Mouse (Mus musculus) embryonic facial prominence, embryonic 12.5 days (tissue): ENCODE measurements around the gene Spic. TPM values are rescaled to one million over a fixed set of nuclear protein-coding genes. Genes with fewer than 3 reads are reported as not detected.

ENCODE experiments used
- ATAC-seq: fragments of 200-750 bp; cut with Nextera tagmentation; 2 replicates; pipeline ENCODE4 v1.8.0; 2017; ENCODE audit not compliant: insufficient number of reproducible peaks, insufficient read depth, low FRiP score, low TSS enrichment
- H3K27ac ChIP-seq: fragments of 300-500 bp; sonication (generic); 2 replicates; pipeline ENCODE4 v1.5.1; 2016; ENCODE audit warnings: mild to moderate bottlenecking
- H3K27me3 ChIP-seq: fragments of 300-500 bp; sonication (generic); 2 replicates; pipeline ENCODE4 v1.6.1; 2016; ENCODE audit warnings: mild to moderate bottlenecking, moderate library complexity
- H3K36me3 ChIP-seq: fragments of 300-500 bp; sonication (generic); 2 replicates; pipeline ENCODE4 v1.6.1; 2016; ENCODE audit warnings: mild to moderate bottlenecking
- H3K4me1 ChIP-seq: fragments of 300-500 bp; sonication (generic); 2 replicates; pipeline ENCODE4 v1.6.1; 2016
- H3K4me2 ChIP-seq: fragments of 300-500 bp; sonication (generic); replicated peaks from 2 replicates; pipeline ENCODE4 v1.6.1; 2016; ENCODE audit warnings: mild to moderate bottlenecking, moderate library complexity
- H3K4me3 ChIP-seq: fragments of 300-500 bp; sonication (generic); 2 replicates; pipeline ENCODE4 v1.5.1; 2016; ENCODE audit warnings: mild to moderate bottlenecking
- H3K9ac ChIP-seq: fragments of 300-500 bp; sonication (generic); 2 replicates; pipeline ENCODE4 v1.6.1; 2016; ENCODE audit warnings: mild to moderate bottlenecking, moderate library complexity
- H3K9me3 ChIP-seq: fragments of 300-500 bp; sonication (generic); 2 replicates; pipeline ENCODE4 v1.6.1; 2016; ENCODE audit warnings: mild to moderate bottlenecking, moderate library complexity
- WGBS: fragments of 180-500 bp; shearing (Covaris S2); methylation state at CpG from one replicate; pipeline ENCODE4 v1.1.7; 2016; 5-methylcytosine and 5-hydroxymethylcytosine counted together
- polyA plus RNA-seq: library from polyadenylated mRNA; unstranded; fragments of >200 nt; fragmentation: Nextera tagmentation; extraction: Ambion mirVana; gene quantifications from 2 replicates; pipeline ENCODE4 v1.2.1, GENCODE M21; 2016

Gene Spic
- 0.19 TPM in 1 of 2 replicates, not detected in the other for polyA plus RNA-seq

DNA sequence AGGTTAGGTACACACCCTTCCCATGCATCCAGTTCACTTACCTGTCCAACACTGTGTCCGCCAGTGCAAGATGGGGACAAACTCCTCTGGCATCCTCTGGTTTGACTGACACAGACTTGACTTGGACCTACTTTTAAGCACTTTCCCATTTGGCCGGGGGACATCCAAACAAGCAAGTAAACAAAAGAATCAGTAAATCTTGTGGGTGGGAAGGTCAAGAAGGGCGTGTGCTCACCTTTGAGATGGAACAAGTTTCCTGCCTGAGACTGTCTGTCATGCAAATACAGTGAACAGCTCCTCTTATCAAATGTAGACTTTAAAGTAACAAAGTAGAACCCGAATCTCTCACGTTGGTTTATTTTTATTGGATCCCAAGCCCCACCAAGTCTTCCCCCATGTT is at the start of gene Spic:
Spic (minus strand) TSS at position 91 of the 400 bp plus-strand sequence.
- 72% methylated on average over 5 of the region's 5 CpGs for WGBS
- no peaks in the 10 kb centered on the region for H3K4me1 ChIP-seq
- H3K4me3 ChIP-seq: no peak within 1 kb of the TSS
- H3K27me3 ChIP-seq: no peaks in the 10 kb centered on the region
- H3K4me2 ChIP-seq: no peak within 1 kb of the TSS
- H3K9ac ChIP-seq: no peak within 1 kb of the TSS
- no peak for ATAC-seq
- no peaks in the 10 kb centered on the region for H3K9me3 ChIP-seq
- no peak within 1 kb of the TSS for H3K27ac ChIP-seq
- H3K36me3 ChIP-seq: no peaks in the 10 kb centered on the region

DNA sequence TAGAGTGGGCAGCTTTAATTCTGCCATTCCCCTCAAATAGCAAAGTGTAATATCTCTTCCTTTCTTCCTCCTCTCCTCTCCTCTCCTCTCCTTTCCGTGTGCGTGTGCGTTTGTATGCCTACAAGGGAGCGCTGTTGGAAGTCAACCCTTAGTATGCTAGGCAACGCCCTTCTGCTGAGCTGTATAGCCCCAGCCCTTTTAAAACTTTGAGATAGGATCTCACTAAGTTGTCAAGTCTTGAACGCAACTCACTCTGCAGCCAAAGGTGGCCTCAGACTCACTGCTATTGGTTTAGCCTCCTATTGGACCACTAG is 47.5 kb upstream of the Spic start:
- Histone ChIP-seq H3K4me2 (peak overlapping the region; percentile 84), H3K4me3 (peak overlapping the region; percentile 95), H3K27ac (no peak overlapping the region), H3K36me3 (peaks cover 11% of the 10 kb centered on the region), H3K9me3 (no peaks in the 10 kb centered on the region), H3K9ac (peak overlapping the region; percentile 93), H3K27me3 (no peaks in the 10 kb centered on the region), H3K4me1 (peaks cover 7% of the 10 kb centered on the region)
- 19% methylated on average over 6 of the region's 6 CpGs for WGBS
- no peak for ATAC-seq

DNA sequence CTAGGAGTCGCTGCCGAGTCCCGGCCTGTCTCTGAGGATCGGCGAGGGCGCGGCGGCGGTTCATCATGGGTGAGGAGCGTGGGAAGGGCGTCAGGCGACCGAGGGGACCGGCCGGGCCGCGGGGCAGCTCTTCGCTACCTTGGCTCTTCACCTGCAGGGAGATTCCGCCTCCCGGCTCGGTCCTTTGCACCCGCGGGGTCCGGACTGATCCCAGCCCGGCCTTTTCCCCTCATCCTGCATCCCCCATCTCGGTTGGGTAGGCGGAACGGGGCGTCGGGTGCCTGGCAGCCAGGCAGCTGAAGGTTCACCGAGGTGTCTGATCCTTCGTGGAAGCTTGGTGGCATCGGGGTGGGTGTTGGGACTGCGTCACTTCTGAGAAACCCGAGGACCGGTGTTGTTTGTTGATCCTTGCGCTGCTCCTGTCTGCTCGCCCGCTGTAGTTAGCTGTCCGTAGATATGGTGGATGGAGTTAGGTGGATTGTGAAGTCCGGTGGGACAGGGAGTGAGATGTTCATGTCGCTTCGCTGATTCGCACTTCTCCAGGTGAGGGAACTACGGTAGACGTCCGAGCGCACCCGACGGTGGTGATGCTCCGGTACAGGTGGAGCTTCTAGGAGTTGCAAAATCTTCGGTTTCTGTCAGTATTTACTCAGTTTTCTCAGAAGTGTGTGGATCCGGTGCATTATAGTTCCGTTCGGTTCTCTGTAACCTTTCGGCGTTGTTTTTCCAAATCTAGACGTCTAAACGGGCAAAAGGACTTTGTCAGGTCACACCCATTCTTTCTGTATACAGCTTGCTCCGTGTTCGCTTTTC is 46.9 kb upstream of the Spic start:
- Histone ChIP-seq H3K4me2 (peak overlapping the region; percentile 84), H3K9me3 (no peaks in the 10 kb centered on the region), H3K9ac (peak overlapping the region; percentile 93), H3K4me1 (peaks cover 7% of the 10 kb centered on the region), H3K27ac (peak overlapping the region; percentile 73; the same call in 1 of the 2 replicates), H3K27me3 (no peaks in the 10 kb centered on the region), H3K36me3 (peaks cover 6% of the 10 kb centered on the region), H3K4me3 (peak overlapping the region; percentile 95)
- 1% methylated on average over 61 of the region's 61 CpGs for WGBS
- ATAC-seq: no peak; the same call in none of the 2 replicates

DNA sequence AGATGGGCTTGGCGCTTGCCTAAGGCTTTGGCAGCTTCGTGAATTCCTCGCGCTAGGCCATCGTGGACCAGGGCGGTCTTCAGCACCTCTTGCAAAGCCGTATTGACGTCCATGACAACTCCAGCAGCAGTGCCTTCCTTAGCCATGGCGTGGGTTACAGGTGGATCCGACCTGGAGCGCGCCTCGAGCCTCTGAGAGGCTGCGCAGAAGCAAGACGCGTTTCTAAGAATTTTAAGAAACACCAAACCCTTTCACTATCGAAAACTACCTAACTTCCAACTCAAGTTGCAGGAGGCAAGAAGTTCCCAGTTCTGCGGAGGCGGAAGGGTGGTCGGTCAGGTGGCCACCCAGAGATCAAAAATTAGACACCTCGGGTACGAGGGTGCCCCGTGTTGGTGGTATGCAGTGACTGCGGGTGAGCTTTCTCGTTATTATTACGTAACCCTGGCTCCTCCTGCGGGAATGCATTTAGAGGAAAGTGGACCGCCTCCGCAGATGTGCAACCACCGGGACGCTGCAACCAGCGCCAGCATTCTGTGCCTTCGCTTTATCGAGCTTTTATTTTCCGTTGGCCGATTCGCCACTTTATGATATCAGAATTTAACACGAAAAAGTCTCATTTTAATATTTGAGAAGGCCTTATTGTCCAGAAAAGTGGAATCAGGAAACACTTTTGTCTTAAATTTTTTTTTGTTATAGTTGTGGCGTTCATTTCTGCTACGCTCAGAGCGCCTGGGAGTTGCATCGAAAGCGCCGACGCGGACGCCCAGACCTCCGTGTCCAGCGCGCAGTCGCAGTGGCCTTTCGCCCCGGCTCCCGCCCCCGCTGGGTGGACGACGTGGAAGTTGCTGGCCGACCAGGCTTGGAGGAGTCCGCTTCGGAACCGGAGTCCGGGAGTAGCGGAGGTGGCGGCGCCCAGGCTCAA is 46.0 kb upstream of the Spic start, which contains the start of gene Arl1:
Arl1 (plus strand) TSS at position 288 of the 925 bp plus-strand sequence.
- peak within 1 kb of the TSS; percentile 93 for H3K9ac ChIP-seq
- no peaks in the 10 kb centered on the region for H3K27me3 ChIP-seq
- no peaks in the 10 kb centered on the region for H3K36me3 ChIP-seq
- H3K4me1 ChIP-seq: peaks cover 7% of the 10 kb centered on the region
- WGBS: under 1% methylated on average over 65 of the region's 65 CpGs
- peak; percentile 92 for ATAC-seq
- H3K27ac ChIP-seq: peak within 1 kb of the TSS; percentile 73
- H3K9me3 ChIP-seq: no peaks in the 10 kb centered on the region
- H3K4me3 ChIP-seq: peak within 1 kb of the TSS; percentile 95
- peak within 1 kb of the TSS; percentile 84 for H3K4me2 ChIP-seq

DNA sequence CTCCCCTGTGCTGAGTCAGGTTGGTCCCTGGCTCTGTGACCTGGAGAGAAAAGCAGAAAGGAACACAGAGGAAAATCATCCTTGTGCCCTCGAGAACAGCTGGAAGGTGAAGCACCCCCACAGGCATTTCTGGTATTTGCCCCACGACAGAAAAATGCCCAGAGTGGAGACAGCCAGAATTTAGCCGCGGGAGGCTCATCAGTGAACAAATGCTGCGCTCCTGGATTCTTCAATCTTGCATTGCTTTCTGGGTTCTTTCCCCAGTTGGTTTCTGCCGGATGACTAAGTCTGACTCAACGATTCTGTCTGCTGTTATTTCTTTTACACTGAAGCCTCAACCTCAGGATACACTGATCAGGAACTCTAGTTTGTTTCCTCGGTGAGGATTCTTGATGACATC is 43.4 kb upstream of the Spic start:
- H3K4me3 ChIP-seq: no peak overlapping the region
- no peak overlapping the region for H3K9ac ChIP-seq
- peaks cover 7% of the 10 kb centered on the region for H3K4me1 ChIP-seq
- WGBS: 70% methylated on average over 8 of the region's 8 CpGs
- ATAC-seq: no peak
- H3K9me3 ChIP-seq: no peaks in the 10 kb centered on the region
- no peak overlapping the region for H3K27ac ChIP-seq
- H3K27me3 ChIP-seq: no peaks in the 10 kb centered on the region
- no peaks in the 10 kb centered on the region for H3K36me3 ChIP-seq
- H3K4me2 ChIP-seq: no peak overlapping the region

DNA sequence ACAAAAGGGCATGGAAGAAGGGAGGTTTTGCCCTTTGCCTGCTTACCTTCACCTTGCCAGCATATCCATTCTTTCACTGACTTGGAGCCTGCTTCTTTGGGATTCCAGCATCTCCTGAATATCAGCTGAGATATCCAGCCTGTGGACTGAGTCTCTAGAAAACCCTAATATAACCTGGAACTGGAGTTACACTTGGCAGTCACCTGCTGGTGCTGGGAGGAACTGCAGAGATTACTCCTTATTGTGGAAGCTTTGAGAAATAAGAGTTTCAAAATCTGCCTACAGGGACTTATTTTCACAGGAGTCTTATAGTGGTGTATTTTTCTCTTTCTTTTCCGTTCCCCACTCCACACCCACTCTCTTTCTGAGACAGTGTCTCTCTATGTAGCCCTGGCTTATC is 42.3 kb upstream of the Spic start:
- Histone ChIP-seq H3K27me3 (no peaks in the 10 kb centered on the region), H3K4me2 (no peak overlapping the region), H3K9me3 (no peaks in the 10 kb centered on the region), H3K27ac (no peak overlapping the region), H3K36me3 (no peaks in the 10 kb centered on the region), H3K4me1 (peaks cover 3% of the 10 kb centered on the region), H3K4me3 (no peak overlapping the region), H3K9ac (no peak overlapping the region)
- ATAC-seq: no peak
- 68% methylated on average over 1 of the region's 1 CpGs for WGBS

DNA sequence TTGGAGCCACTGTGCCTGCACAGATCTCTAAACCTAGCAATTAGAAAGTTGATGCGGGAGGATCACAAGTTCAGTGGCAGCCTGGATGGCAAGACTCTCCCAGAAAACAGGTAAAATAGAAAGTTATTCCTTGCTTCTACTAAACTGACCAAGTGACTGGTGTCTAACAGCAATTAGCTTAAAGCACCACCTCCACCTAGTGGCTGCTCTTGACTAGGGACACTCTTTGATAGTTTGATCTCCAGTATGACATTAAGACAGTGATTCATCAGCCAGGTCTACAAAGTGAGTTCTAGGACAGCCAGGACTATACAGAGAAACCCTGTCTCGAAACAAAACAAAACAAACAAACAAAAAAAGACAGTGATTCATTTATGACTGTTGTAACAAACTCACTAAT is 40.5 kb upstream of the Spic start:
- H3K9ac ChIP-seq: no peak overlapping the region
- 51% methylated on average over 2 of the region's 2 CpGs for WGBS

DNA sequence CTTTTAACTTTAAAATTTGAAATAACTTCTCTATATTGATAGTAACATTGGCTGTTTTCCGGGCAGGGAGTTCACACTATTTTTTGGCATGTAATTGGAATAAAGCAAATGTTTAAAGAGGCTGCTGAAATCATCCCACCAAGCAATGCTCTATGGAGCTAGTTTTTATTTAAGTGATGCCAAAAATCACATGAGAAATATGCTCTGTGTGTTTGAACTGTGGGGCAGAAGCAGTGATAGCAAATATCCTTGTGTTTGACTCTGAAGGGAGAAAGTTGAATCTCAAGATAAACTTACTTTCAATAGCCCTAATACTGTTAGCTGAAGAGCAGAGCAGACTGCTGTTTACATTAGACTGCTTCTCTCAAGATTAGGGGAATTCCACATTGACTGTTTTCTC is 34.8 kb upstream of the Spic start:
- Histone ChIP-seq H3K4me2 (no peak overlapping the region), H3K27me3 (no peaks in the 10 kb centered on the region), H3K9me3 (no peaks in the 10 kb centered on the region), H3K27ac (no peak overlapping the region), H3K36me3 (no peaks in the 10 kb centered on the region), H3K4me1 (no peaks in the 10 kb centered on the region), H3K9ac (no peak overlapping the region), H3K4me3 (no peak overlapping the region)
- 91% methylated on average over 1 of the region's 1 CpGs for WGBS
- no peak for ATAC-seq

More for the DNA sequence above, 40.5 kb upstream of the Spic start:
- H3K4me1 ChIP-seq: no peaks in the 10 kb centered on the region
- no peak overlapping the region for H3K4me3 ChIP-seq
- no peaks in the 10 kb centered on the region for H3K27me3 ChIP-seq
- no peak overlapping the region for H3K27ac ChIP-seq
- no peak overlapping the region for H3K4me2 ChIP-seq
- ATAC-seq: no peak
- H3K9me3 ChIP-seq: no peaks in the 10 kb centered on the region
- no peaks in the 10 kb centered on the region for H3K36me3 ChIP-seq

DNA sequence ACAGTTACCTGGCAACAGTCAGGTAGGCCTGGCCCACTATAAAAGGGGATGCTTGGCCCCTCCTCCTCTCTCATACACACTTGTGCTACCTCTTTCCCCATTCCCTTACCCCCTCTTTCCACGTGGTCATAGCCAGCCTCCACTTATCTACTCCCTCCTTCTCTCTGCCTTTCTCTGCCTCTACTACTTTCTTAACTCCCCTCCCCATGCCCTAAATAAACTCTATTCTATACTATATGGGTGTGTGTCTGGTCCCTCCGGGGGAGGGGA is 32.9 kb upstream of the Spic start:
- H3K27me3 ChIP-seq: no peaks in the 10 kb centered on the region
- ATAC-seq: no peak
- H3K27ac ChIP-seq: no peak overlapping the region
- no peaks in the 10 kb centered on the region for H3K36me3 ChIP-seq
- no peak overlapping the region for H3K4me2 ChIP-seq
- 39% methylated on average over 2 of the region's 2 CpGs for WGBS
- H3K9ac ChIP-seq: no peak overlapping the region
- no peak overlapping the region for H3K4me3 ChIP-seq
- H3K4me1 ChIP-seq: no peaks in the 10 kb centered on the region
- H3K9me3 ChIP-seq: no peaks in the 10 kb centered on the region

DNA sequence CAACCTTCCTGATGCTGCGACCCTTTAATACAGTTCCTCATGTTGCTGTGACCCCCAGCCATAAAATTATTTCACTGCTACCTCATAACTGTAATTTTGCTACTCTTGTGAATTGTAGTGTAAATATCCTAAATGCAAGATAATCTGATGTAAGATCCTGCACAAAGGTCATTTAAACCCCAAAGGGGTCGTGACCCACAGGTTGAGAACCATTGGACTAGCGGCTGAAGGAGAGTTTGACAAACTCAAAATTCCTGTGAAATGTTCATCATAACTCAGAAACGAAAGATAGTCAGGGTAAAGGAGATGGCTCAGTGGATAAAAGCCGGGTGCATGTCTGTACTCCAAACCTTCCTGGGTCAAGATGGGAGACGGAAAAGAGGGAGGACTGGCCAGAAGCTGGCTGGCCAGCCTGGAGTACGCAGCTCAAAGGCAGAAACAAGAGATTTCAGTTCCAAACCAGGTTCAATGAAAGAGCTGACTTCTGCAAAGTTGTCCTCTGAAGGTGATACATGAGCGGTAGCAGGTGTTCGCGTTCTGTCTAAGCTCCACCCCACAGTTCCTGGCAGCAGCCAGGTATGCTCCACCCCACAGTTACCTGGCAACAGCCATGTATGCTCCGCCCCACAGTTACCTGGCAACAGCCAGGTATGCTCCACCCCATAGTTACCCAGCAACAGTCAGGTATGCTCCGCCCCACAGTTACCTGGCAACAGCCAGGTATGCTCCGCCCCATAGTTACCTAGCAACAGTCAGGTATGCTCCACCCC is 32.4 kb upstream of the Spic start:
- H3K36me3 ChIP-seq: no peaks in the 10 kb centered on the region

DNA sequence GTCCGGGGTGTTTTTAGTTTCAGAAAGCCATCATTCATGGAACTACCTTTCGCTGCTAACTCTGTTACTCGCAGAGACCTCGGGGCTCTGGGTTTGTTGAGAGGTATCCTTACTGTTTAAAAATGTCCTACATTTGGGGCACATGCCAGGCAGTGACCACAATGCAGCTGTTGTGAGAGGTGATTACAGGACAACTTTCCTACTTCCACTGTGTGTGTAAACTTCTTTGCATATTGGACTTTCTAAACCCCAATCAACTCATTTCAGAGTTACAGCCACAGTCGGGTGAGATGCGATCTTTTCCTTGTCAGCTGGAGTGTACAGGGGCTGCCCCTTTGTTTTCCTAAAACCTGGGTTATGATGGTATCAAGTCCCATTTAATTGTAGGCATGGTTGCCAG is 30.8 kb upstream of the Spic start:
- no peaks in the 10 kb centered on the region for H3K27me3 ChIP-seq
- no peak overlapping the region for H3K4me3 ChIP-seq
- H3K9me3 ChIP-seq: no peaks in the 10 kb centered on the region
- ATAC-seq: no peak
- H3K4me2 ChIP-seq: no peak overlapping the region
- no peak overlapping the region for H3K9ac ChIP-seq
- WGBS: 68% methylated on average over 6 of the region's 6 CpGs
- no peak overlapping the region for H3K27ac ChIP-seq
- H3K4me1 ChIP-seq: no peaks in the 10 kb centered on the region
- no peaks in the 10 kb centered on the region for H3K36me3 ChIP-seq

More for the DNA sequence above, 32.4 kb upstream of the Spic start:
- H3K4me3 ChIP-seq: no peak overlapping the region
- ATAC-seq: no peak
- H3K9ac ChIP-seq: no peak overlapping the region
- no peak overlapping the region for H3K27ac ChIP-seq
- no peaks in the 10 kb centered on the region for H3K4me1 ChIP-seq
- 48% methylated on average over 13 of the region's 13 CpGs for WGBS
- no peaks in the 10 kb centered on the region for H3K27me3 ChIP-seq
- H3K4me2 ChIP-seq: no peak overlapping the region
- H3K9me3 ChIP-seq: no peaks in the 10 kb centered on the region
